1 mouse cellular context compared by ENCODE assay signal in genomic region chr5:102503868-102504267, GRCm38 (mm10).
TF ChIP-seq lines count a peak whose summit lies in the region.

No protein-coding gene starts in this region.

TF ChIP-seq in CH12.LX, 34 proteins besides CTCF, POLR2A, EP300 and RAD21 (continued from another document):
- no peak for TF ChIP-seq E2F4 (IDR thresholded peaks at IDR 0.05; ENCODE audit: insufficient replicate concordance, low read depth, low read length)
- no peak for TF ChIP-seq MAX (IDR thresholded peaks at IDR 0.05; ENCODE audit: low read length)
- TF ChIP-seq TCF12 (IDR thresholded peaks at IDR 0.05; ENCODE audit: low read depth, low read length), result peak; percentile 86
TF ChIP-seq in CH12.LX: peak in this region for 6.
